Mouse (Mus musculus) E14TG2a.4 (cell line): Measurements from ENCODE around the gene Shank1.

Experiments used
- CTCF ChIP-seq: conservative IDR thresholded peaks from 2 replicates; pipeline ENCODE4 v1.5.1; 2014; ENCODE audit warnings: low read length
- POU5F1 ChIP-seq: IDR thresholded peaks from 2 replicates; pipeline ENCODE4 v1.6.1; 2014; ENCODE audit warnings: low read length, borderline replicate concordance

DNA sequence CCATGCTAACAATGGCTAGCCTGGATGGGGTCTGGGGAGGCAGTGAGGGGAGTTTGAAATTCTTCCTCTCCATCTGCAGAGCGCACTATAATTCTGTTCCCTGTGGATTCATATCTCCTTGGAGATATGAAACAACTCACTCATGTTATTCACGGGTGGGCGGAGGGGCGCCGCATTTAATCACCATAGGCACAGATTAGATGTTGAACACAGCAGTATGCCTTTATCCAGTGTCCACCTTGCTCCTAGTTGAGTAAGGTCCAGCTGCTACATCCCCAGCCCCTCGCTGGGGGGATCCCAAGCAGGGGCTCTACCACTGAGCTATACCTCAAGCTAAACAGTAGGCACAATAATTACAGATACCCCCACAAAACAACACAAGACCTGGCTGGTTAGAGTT, 45.4 kb downstream of the Shank1 start:
- no peak for TF ChIP-seq CTCF
- TF ChIP-seq POU5F1, result no peak
